Mouse (Mus musculus) intestine, embryonic 14.5 days (tissue): ENCODE measurements at regions not wholly inside any gene's neighbourhood (a gene's known extent, or its start where the extent isn't known, plus 50 kb on each side); places are given as distances from the start of the nearest gene placed in this dataset.

Source experiments
- ATAC-seq: fragments of 200-750 bp; cut with Nextera tagmentation; replicated peaks from 2 replicates; pipeline ENCODE4 v1.8.0; 2017; ENCODE audit warnings: low read depth, moderate number of reproducible peaks, moderate TSS enrichment, moderate library complexity; ENCODE audit not compliant: low FRiP score, low TSS enrichment
- DNase-seq: peaks from one replicate; pipeline ENCODE4 v3.0.0-alpha.2; 2018; ENCODE audit warnings: low spot score
- H3K27ac ChIP-seq: fragments of 300-500 bp; sonication (generic); 2 replicates; pipeline ENCODE4 v1.5.1; 2014; ENCODE audit warnings: low read depth, mild to moderate bottlenecking, control low read depth
- H3K27me3 ChIP-seq: fragments of 300-500 bp; sonication (generic); replicated peaks from 2 replicates; pipeline ENCODE4 v1.6.1; 2014; ENCODE audit warnings: low read length, control low read depth; ENCODE audit not compliant: control insufficient read depth, insufficient read depth
- H3K36me3 ChIP-seq: fragments of 300-500 bp; sonication (generic); 2 replicates; pipeline ENCODE4 v1.6.1; 2014; ENCODE audit warnings: low read length, control low read depth; ENCODE audit not compliant: control insufficient read depth, insufficient read depth
- H3K4me1 ChIP-seq: fragments of 300-500 bp; sonication (generic); replicated peaks from 2 replicates; pipeline ENCODE4 v1.6.1; 2014; ENCODE audit warnings: low read length, control low read depth, mixed read lengths; ENCODE audit not compliant: control insufficient read depth, insufficient read depth
- H3K4me2 ChIP-seq: fragments of 300-500 bp; sonication (generic); 2 replicates; pipeline ENCODE4 v1.6.1; 2014; ENCODE audit warnings: low read length
- H3K4me3 ChIP-seq: fragments of 300-500 bp; sonication (generic); 2 replicates; pipeline ENCODE4 v1.5.1; 2014; ENCODE audit warnings: low read depth, low read length, control low read depth, mixed read lengths
- H3K9ac ChIP-seq: fragments of 300-500 bp; sonication (generic); 2 replicates; pipeline ENCODE4 v1.6.1; 2014; ENCODE audit warnings: mild to moderate bottlenecking, low read length
- H3K9me3 ChIP-seq: fragments of 300-500 bp; sonication (generic); 2 replicates; pipeline ENCODE4 v1.6.1; 2016; ENCODE audit warnings: low read length, control low read depth; ENCODE audit not compliant: control insufficient read depth
- WGBS: fragments of 180-500 bp; shearing (Covaris S2); extraction: QIAGEN DNeasy Blood & Tissue Kit; methylation state at CpG from one replicate; pipeline ENCODE4 v1.1.7; 2014; 5-methylcytosine and 5-hydroxymethylcytosine counted together

DNA sequence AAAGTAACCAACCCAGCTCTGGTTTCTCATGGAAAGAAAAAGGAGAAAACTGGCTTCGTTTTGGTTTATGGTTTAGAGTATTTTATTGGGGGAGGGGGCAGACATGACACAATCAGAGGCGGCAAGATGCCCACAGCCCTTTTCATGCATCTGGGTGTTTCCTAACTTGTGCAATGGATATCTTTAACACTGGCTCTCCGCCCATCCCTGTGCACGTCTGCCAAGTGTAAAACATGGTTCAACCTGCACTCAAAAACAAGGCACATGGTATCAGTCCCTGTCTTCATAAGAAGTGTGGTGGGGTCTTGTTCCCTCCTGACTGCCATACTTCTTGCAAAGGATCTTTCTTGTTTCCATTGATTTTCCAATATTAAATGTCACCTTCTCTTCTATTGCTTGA is 310.6 kb downstream of the Wdr11 start:
- ATAC-seq (no peak), DNase-seq (no peak)
- no peak overlapping the region for H3K9ac ChIP-seq
- no peak overlapping the region for H3K4me2 ChIP-seq
- no peak overlapping the region for H3K4me3 ChIP-seq
- no peaks in the 10 kb centered on the region for H3K27me3 ChIP-seq
- no peaks in the 10 kb centered on the region for H3K9me3 ChIP-seq
- no peaks in the 10 kb centered on the region for H3K4me1 ChIP-seq
- no peaks in the 10 kb centered on the region for H3K36me3 ChIP-seq
- 93% methylated on average over 4 of the region's 4 CpGs for WGBS
- H3K27ac ChIP-seq, result no peak overlapping the region

DNA sequence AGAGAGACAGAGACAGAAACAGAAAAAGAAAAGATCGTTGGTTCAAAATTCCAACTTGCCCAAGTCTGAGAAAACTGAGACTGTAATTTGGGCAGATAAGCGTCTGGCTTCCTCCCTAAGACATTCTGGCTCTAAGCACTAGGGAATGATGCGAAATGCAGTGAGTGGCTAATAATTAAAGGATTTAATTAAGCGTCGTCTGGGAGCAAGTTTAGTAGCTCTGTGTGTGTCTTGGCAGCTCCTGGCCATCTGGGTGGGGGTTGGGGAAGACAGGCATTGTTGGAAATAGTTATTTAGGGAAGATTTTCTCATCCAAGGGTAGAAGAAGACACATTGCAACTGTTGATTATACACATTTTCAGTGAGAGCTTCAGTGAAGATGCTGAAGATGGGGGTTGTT is 311.5 kb downstream of the Wdr11 start:
- Histone ChIP-seq H3K4me2 (no peak overlapping the region), H3K27me3 (no peaks in the 10 kb centered on the region), H3K9me3 (no peaks in the 10 kb centered on the region), H3K27ac (no peak overlapping the region), H3K9ac (no peak overlapping the region), H3K36me3 (no peaks in the 10 kb centered on the region), H3K4me3 (no peak overlapping the region), H3K4me1 (no peaks in the 10 kb centered on the region)
- ATAC-seq (no peak), DNase-seq (no peak)
- 69% methylated on average over 5 of the region's 5 CpGs for WGBS

DNA sequence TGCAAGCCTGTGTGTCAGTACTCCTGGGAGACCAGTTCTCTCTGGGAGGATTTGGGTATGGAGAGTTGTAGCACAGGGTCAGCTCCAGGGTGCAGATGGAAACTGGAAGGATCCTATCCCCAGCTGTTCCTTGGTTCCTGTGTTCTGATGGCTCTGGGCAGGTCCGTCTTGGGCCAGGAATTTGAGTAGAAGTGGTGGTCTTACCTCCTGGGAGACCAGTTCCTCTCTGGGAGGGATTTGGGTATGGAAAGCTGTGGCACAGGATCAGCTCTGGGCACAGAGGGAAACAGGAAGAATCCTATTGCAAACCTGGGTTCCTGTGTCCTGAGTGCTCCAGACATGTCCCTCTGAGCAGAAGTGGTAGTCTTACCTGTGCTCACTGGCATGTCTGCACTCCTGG is 314.5 kb downstream of the Wdr11 start:
- 80% methylated on average over 1 of the region's 1 CpGs for WGBS
- Histone ChIP-seq H3K4me1 (no peaks in the 10 kb centered on the region), H3K9me3 (no peaks in the 10 kb centered on the region), H3K9ac (no peak overlapping the region), H3K27me3 (no peaks in the 10 kb centered on the region), H3K27ac (no peak overlapping the region), H3K4me3 (no peak overlapping the region), H3K36me3 (no peaks in the 10 kb centered on the region), H3K4me2 (no peak overlapping the region)
- no peak for DNase-seq
- ATAC-seq, result no peak

DNA sequence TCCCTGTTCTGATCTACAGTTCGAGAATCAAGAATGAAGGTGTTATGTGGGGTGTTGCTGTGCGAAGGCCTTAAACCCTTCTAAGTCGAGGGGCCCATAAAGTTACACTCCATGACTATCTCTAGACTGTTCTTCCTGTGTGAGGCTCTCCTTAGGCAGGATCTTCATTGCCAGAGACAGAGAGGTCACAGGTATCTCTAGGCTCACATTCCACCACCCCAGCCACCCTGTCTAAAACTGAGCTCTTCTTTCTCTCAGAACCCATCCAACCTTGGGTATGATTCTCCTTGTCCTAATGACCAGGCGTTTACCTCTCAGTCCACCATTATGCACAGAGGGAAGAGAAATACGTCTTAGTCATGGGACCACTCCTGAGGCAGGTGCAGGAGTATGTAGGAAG is 317.2 kb downstream of the Wdr11 start:
- 83% methylated on average over 5 of the region's 5 CpGs for WGBS
- Histone ChIP-seq H3K4me3 (no peak overlapping the region), H3K27ac (no peak overlapping the region), H3K36me3 (no peaks in the 10 kb centered on the region), H3K9ac (no peak overlapping the region), H3K4me1 (no peaks in the 10 kb centered on the region), H3K9me3 (no peaks in the 10 kb centered on the region), H3K4me2 (no peak overlapping the region), H3K27me3 (no peaks in the 10 kb centered on the region)
- DNase-seq (no peak), ATAC-seq (no peak)

DNA sequence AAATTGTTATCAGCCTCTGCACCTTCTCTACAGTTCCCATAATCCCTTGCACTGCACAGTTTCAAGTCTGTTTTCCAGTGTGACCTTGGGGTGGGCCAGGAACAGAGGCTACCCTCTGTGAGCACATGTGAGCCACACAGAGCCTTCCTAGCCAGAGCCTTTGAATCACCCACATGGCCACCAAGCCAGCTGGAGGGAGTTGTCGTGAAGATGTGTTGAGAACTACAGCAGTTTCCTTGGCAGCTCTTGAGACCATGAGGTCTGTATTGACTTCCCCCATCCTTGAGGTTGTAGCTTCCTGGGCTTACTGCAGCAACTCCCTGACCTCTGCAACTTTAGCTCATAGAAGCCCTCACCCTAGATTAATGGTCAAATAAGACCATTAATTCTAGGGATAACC is 318.1 kb downstream of the Wdr11 start:
- Histone ChIP-seq H3K4me3 (no peak overlapping the region), H3K27ac (no peak overlapping the region), H3K9ac (no peak overlapping the region), H3K4me1 (no peaks in the 10 kb centered on the region), H3K4me2 (no peak overlapping the region), H3K36me3 (no peaks in the 10 kb centered on the region), H3K27me3 (no peaks in the 10 kb centered on the region), H3K9me3 (no peaks in the 10 kb centered on the region)
- ATAC-seq (no peak), DNase-seq (no peak)
- WGBS, result 79% methylated on average over 1 of the region's 1 CpGs

DNA sequence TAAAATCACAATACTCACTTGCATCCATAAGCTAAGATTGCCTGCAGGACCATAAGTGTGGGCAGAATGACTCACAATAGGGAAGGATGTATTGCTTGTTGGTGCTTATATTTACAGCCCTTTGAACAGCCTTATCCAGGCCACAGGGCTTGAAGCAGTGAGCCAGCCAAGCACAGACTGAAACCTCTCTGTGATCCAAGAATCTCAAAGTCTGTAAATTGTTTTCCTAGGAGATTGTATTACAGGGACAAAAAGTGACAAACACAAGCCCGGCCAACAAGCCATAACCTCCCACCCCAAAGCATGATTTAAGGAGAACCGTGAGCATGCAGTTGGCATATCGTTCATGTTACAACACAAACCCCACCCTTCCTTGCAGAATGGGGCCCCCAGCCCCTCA is 319.2 kb downstream of the Wdr11 start:
- no peak overlapping the region for H3K27ac ChIP-seq
- DNase-seq, result no peak
- WGBS, result 84% methylated on average over 3 of the region's 3 CpGs

DNA sequence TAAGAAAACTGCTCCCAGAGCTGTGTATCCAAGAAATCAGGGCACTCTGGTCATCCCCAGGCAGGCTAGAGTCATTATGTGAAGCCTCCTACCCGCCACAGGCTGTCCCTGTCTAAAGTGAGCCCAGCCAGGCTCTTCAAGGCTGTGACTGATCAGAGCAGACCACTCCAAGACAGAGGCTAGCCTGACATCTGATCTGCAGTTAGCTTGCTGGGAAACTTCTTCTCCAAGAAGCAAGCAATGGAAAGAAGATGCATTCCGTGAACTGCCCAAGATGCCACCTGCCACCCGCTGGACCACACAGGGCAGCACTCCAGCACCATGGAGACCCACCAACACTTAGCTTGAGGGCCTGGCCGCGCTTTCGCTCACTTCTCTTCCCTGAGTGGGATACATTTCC is 323.2 kb downstream of the Wdr11 start:
- no peak for DNase-seq
- WGBS, result 86% methylated on average over 6 of the region's 6 CpGs
- Histone ChIP-seq H3K27me3 (no peaks in the 10 kb centered on the region), H3K36me3 (no peaks in the 10 kb centered on the region), H3K4me1 (0 out of 2 replicates have a peak, but pooled peaks cover under 1% of the 10 kb centered on the region), H3K4me3 (no peak overlapping the region), H3K9ac (no peak overlapping the region), H3K9me3 (no peaks in the 10 kb centered on the region), H3K4me2 (no peak overlapping the region), H3K27ac (no peak overlapping the region)
- ATAC-seq, result no peak

More for the DNA sequence above, 319.2 kb downstream of the Wdr11 start:
- H3K4me2 ChIP-seq, result no peak overlapping the region
- H3K36me3 ChIP-seq, result no peaks in the 10 kb centered on the region
- H3K4me1 ChIP-seq, result no peaks in the 10 kb centered on the region
- no peaks in the 10 kb centered on the region for H3K9me3 ChIP-seq
- H3K4me3 ChIP-seq, result no peak overlapping the region
- no peaks in the 10 kb centered on the region for H3K27me3 ChIP-seq
- H3K9ac ChIP-seq, result no peak overlapping the region
- ATAC-seq, result no peak

DNA sequence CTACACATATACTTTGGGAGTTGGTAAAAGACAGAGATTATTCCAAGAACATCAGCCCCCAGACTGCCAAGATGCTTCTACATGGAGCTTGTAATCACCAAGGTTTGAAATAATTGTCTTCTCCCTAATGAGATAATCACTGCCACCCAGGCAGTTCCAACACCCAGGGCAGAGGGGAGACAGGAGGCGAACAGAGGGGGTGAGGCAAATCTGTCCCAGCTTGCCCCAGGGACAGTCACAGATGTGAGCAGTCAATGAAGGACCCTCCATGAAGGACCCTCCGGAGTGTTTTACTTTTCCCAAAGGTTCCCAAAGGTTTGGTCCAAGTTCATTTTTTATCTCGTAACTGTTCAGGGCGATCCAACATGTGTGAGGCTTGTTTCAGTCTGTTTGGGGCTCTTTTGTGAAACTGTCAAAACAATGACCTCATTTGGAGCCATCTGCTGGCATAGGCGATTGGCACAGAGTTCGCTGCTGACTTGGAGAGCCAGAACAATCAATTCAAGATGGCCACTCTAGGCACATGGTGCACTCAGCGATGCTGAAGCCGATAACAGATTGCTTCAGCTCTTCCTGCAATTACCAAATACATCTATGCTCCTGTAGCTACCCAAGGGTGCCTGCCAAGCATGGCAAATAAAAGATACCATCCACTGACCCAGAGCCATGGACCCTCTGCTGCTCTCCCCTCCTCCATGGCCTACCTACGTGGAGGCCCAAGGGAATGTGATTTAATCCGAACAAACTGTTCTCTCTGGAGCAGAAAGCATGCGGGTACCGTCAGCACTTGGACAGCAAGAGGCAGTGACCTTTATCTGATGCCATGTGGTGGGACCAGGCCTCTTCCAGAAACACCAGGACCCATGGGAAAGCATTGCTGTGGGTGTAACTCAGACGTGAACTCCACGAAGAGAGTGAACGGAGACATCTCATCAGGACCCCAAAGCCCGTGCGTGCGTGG is 326.9 kb downstream of the Wdr11 start:
- no peak overlapping the region for H3K4me2 ChIP-seq
- H3K27ac ChIP-seq, result no peak overlapping the region
- no peaks in the 10 kb centered on the region for H3K36me3 ChIP-seq
- no peaks in the 10 kb centered on the region for H3K9me3 ChIP-seq
- DNase-seq, result no peak
- H3K9ac ChIP-seq, result no peak overlapping the region
- no peak for ATAC-seq
- 85% methylated on average over 18 of the region's 18 CpGs for WGBS
- no peak overlapping the region for H3K4me3 ChIP-seq
- H3K4me1 ChIP-seq, result 0 out of 2 replicates have a peak, but pooled peaks cover 4% of the 10 kb centered on the region
- no peaks in the 10 kb centered on the region for H3K27me3 ChIP-seq

DNA sequence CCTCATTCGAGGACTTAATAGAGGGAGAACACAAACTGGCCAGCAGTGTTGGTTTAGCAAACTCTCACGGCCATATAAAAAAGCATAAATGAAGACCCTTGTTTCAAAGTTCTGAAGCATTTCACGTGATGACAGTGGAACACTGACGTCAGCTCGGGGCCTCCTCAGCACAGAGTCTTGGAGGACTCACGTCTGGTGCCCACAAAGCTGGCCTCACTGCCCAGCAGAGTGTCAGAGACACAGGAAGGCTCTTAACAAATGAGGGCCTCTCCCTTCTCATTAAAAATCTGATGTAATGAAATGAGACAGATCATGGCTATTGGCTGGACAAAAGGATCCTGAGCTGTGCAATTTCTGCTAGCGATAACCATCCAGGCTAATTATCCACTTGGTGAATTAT is 330.6 kb downstream of the Wdr11 start:
- no peaks in the 10 kb centered on the region for H3K27me3 ChIP-seq
- H3K4me3 ChIP-seq, result no peak overlapping the region
- 0 out of 2 replicates have a peak, but pooled peaks cover 4% of the 10 kb centered on the region for H3K4me1 ChIP-seq
- H3K27ac ChIP-seq, result no peak overlapping the region
- no peak overlapping the region for H3K4me2 ChIP-seq
- H3K9me3 ChIP-seq, result no peaks in the 10 kb centered on the region
- DNase-seq (no peak), ATAC-seq (no peak)
- no peak overlapping the region for H3K9ac ChIP-seq
- 75% methylated on average over 7 of the region's 7 CpGs for WGBS
- no peaks in the 10 kb centered on the region for H3K36me3 ChIP-seq
